19 mouse cellular contexts compared by ENCODE assay signal in genomic region chr1:137696796-137697195, GRCm38 (mm10).
A peak's percentile ranks its signal among the peaks of the same experiment; 100 is the strongest.
DNase-seq lines count a peak whose midpoint lies in the region; ATAC-seq and TF ChIP-seq lines count a peak whose summit lies in the region.
"Had no signal": no experiment of that assay in that cellular context is flagged by ENCODE, and none has a peak within 500 bp of the region (broad histone marks: within the 10 kb centered on the region; RNA-seq: fewer than 3 reads in every experiment).

No protein-coding gene starts in this region.

- H3K4me1 ChIP-seq in embryonic facial prominence, embryonic 14.5 days (ENCODE audit: control insufficient read depth, insufficient read depth, low read length), result no peaks in the 10 kb centered on the region
- H3K4me1 ChIP-seq in embryonic facial prominence, embryonic 10.5 days, result 0 out of 2 replicates have a peak, but pooled peaks cover 2% of the 10 kb centered on the region
- no peaks in the 10 kb centered on the region; the same call in 1 of the 2 replicates for H3K4me1 ChIP-seq in hindbrain, embryonic 11.5 days (replicated peaks; ENCODE audit: control insufficient read depth, insufficient read depth, low read length)
- 0 out of 2 replicates have a peak, but pooled peaks cover 4% of the 10 kb centered on the region for H3K4me1 ChIP-seq in hindbrain, embryonic 16.5 days (ENCODE audit: control insufficient read depth, insufficient read depth, low read depth, low read length)
- peaks cover 5% of the 10 kb centered on the region; the same call in 1 of the 2 replicates for H3K4me1 ChIP-seq in hindbrain, embryonic 15.5 days (replicated peaks)
- H3K4me1 ChIP-seq in olfactory bulb, adult 2 months (ENCODE audit: control insufficient read depth, insufficient read depth, low read length), result no peaks in the 10 kb centered on the region
- H3K4me1 ChIP-seq: limb, embryonic 15.5 days; liver, embryonic 15.5 days had no signal

- peak; percentile 53; the same call in 1 of the 2 replicates for ATAC-seq in embryonic facial prominence, embryonic 14.5 days (ENCODE audit: low read depth)
- no peak for ATAC-seq in hindbrain, embryonic 11.5 days (ENCODE audit: low FRiP score)
- no peak for ATAC-seq in hindbrain, embryonic 16.5 days
- no peak for ATAC-seq in hindbrain, embryonic 15.5 days (ENCODE audit: low FRiP score, low read depth)
- ATAC-seq: CD4-positive, CD25-positive, alpha-beta regulatory T cell, adult 4 months; Patski had no signal

- TF ChIP-seq POLR2A in olfactory bulb, adult 2 months (IDR thresholded peaks at IDR 0.05; ENCODE audit: insufficient read depth, low read depth, low read length), result no peak

- 27% methylated on average over 3 of the region's 3 CpGs for WGBS in embryonic facial prominence, embryonic 14.5 days
- WGBS in embryonic facial prominence, embryonic 10.5 days, result 55% methylated on average over 3 of the region's 3 CpGs
- WGBS in hindbrain, embryonic 11.5 days, result 46% methylated on average over 3 of the region's 3 CpGs
- 11% methylated on average over 3 of the region's 3 CpGs for WGBS in hindbrain, embryonic 16.5 days
- 9% methylated on average over 3 of the region's 3 CpGs for WGBS in hindbrain, embryonic 15.5 days
- WGBS in olfactory bulb, adult 2 months, result 33% methylated on average over 3 of the region's 3 CpGs

- no peaks in the 10 kb centered on the region for H3K9me3 ChIP-seq in embryonic facial prominence, embryonic 14.5 days (ENCODE audit: control insufficient read depth, low read length)
- no peaks in the 10 kb centered on the region for H3K9me3 ChIP-seq in embryonic facial prominence, embryonic 10.5 days
- H3K9me3 ChIP-seq in hindbrain, embryonic 11.5 days (ENCODE audit: control insufficient read depth, low read length), result no peaks in the 10 kb centered on the region
- no peaks in the 10 kb centered on the region for H3K9me3 ChIP-seq in hindbrain, embryonic 16.5 days (ENCODE audit: control insufficient read depth, low read length)
- H3K9me3 ChIP-seq in hindbrain, embryonic 15.5 days, result no peaks in the 10 kb centered on the region
- H3K9me3 ChIP-seq: embryonic facial prominence, embryonic 15.5 days; limb, embryonic 15.5 days; liver, embryonic 15.5 days had no signal

- no peak overlapping the region for H3K9ac ChIP-seq in embryonic facial prominence, embryonic 14.5 days (ENCODE audit: low read depth, low read length)
- no peak overlapping the region for H3K9ac ChIP-seq in hindbrain, embryonic 11.5 days (ENCODE audit: low read depth, low read length)
- no peak overlapping the region for H3K9ac ChIP-seq in hindbrain, embryonic 16.5 days (ENCODE audit: low read depth, low read length)
- no peak overlapping the region for H3K9ac ChIP-seq in hindbrain, embryonic 15.5 days
- H3K9ac ChIP-seq: embryonic facial prominence, embryonic 15.5 days; limb, embryonic 15.5 days; liver, embryonic 15.5 days had no signal

- H3K27me3 ChIP-seq in embryonic facial prominence, embryonic 14.5 days (replicated peaks; ENCODE audit: control insufficient read depth, insufficient read depth, low read length), result no peaks in the 10 kb centered on the region
- no peaks in the 10 kb centered on the region for H3K27me3 ChIP-seq in embryonic facial prominence, embryonic 10.5 days (replicated peaks; ENCODE audit: low read depth, poor library complexity, severe bottlenecking)
- no peaks in the 10 kb centered on the region for H3K27me3 ChIP-seq in hindbrain, embryonic 11.5 days (ENCODE audit: control insufficient read depth, insufficient read depth, low read length)
- H3K27me3 ChIP-seq in hindbrain, embryonic 16.5 days (replicated peaks; ENCODE audit: control insufficient read depth, insufficient read depth, low read length), result no peaks in the 10 kb centered on the region
- H3K27me3 ChIP-seq in hindbrain, embryonic 15.5 days, result no peaks in the 10 kb centered on the region
- H3K27me3 ChIP-seq: embryonic facial prominence, embryonic 15.5 days; limb, embryonic 15.5 days; liver, embryonic 15.5 days; Patski had no signal

- H3K4me2 ChIP-seq in embryonic facial prominence, embryonic 14.5 days (ENCODE audit: low read depth, low read length), result no peak overlapping the region
- H3K4me2 ChIP-seq in hindbrain, embryonic 11.5 days (replicated peaks; ENCODE audit: low read depth, low read length), result no peak overlapping the region
- H3K4me2 ChIP-seq in hindbrain, embryonic 16.5 days (ENCODE audit: low read length), result no peak overlapping the region
- H3K4me2 ChIP-seq in hindbrain, embryonic 15.5 days, result peak overlapping the region; percentile 8; the same call in 1 of the 2 replicates
- H3K4me2 ChIP-seq: embryonic facial prominence, embryonic 15.5 days; limb, embryonic 15.5 days; liver, embryonic 15.5 days had no signal

- no peak overlapping the region for H3K27ac ChIP-seq in embryonic facial prominence, embryonic 14.5 days (replicated peaks; ENCODE audit: low read depth, low read length)
- no peak overlapping the region for H3K27ac ChIP-seq in embryonic facial prominence, embryonic 10.5 days (replicated peaks)
- H3K27ac ChIP-seq in hindbrain, embryonic 11.5 days (ENCODE audit: low read depth, low read length), result no peak overlapping the region
- H3K27ac ChIP-seq in hindbrain, embryonic 16.5 days (ENCODE audit: low read depth, low read length), result no peak overlapping the region
- no peak overlapping the region for H3K27ac ChIP-seq in hindbrain, embryonic 15.5 days (replicated peaks)
- H3K27ac ChIP-seq in olfactory bulb, adult 2 months (ENCODE audit: insufficient read depth, low read depth, low read length), result peak overlapping the region; percentile 62; the same call in 1 of the 2 replicates
- H3K27ac ChIP-seq: embryonic facial prominence, embryonic 15.5 days; limb, embryonic 15.5 days; liver, embryonic 15.5 days; macrophage had no signal

- TF ChIP-seq CTCF in olfactory bulb, adult 2 months (IDR thresholded peaks at IDR 0.05; ENCODE audit: insufficient read depth, low read depth, low read length), result no peak

- H3K4me3 ChIP-seq in embryonic facial prominence, embryonic 14.5 days (ENCODE audit: low read depth, low read length), result no peak overlapping the region
- no peak overlapping the region for H3K4me3 ChIP-seq in embryonic facial prominence, embryonic 10.5 days
- H3K4me3 ChIP-seq in hindbrain, embryonic 11.5 days (ENCODE audit: low read depth, low read length), result no peak overlapping the region
- no peak overlapping the region for H3K4me3 ChIP-seq in hindbrain, embryonic 16.5 days (ENCODE audit: low read length)
- no peak overlapping the region for H3K4me3 ChIP-seq in hindbrain, embryonic 15.5 days
- H3K4me3 ChIP-seq in olfactory bulb, adult 2 months (ENCODE audit: insufficient read depth, low read depth, low read length), result no peak overlapping the region
- H3K4me3 ChIP-seq: embryonic facial prominence, embryonic 15.5 days; limb, embryonic 15.5 days; liver, embryonic 15.5 days had no signal

- no peaks in the 10 kb centered on the region for H3K36me3 ChIP-seq in embryonic facial prominence, embryonic 14.5 days (ENCODE audit: control insufficient read depth, insufficient read depth, low read length)
- H3K36me3 ChIP-seq in embryonic facial prominence, embryonic 10.5 days (replicated peaks), result no peaks in the 10 kb centered on the region
- H3K36me3 ChIP-seq in hindbrain, embryonic 11.5 days (ENCODE audit: control insufficient read depth, insufficient read depth, low read length), result no peaks in the 10 kb centered on the region
- H3K36me3 ChIP-seq in hindbrain, embryonic 16.5 days (ENCODE audit: control insufficient read depth, insufficient read depth, low read length), result no peaks in the 10 kb centered on the region
- no peaks in the 10 kb centered on the region for H3K36me3 ChIP-seq in hindbrain, embryonic 15.5 days
- H3K36me3 ChIP-seq: embryonic facial prominence, embryonic 15.5 days; limb, embryonic 15.5 days; liver, embryonic 15.5 days had no signal

- no peak for DNase-seq in embryonic facial prominence, embryonic 14.5 days (ENCODE audit: low spot score)
- no peak for DNase-seq in embryonic facial prominence, embryonic 10.5 days (ENCODE audit: low spot score)
- DNase-seq in hindbrain, embryonic 11.5 days (ENCODE audit: low spot score), result peak; percentile 15
- DNase-seq in layer of hippocampus, postnatal 14 days (ENCODE audit: low spot score in 2 of 2), result no peak
- no peak for DNase-seq in embryo, embryonic 10.5 days (ENCODE audit: low spot score)
- DNase-seq: adrenal gland, adult 8-10 months; cerebellum, adult 9-11 months; heart, postnatal 14 days; kidney, adult 8-10 months; thymus, postnatal 25 days had no signal
